Mouse (Mus musculus): Measurements from ENCODE around the gene Arpp21. TPM values are rescaled to one million over a fixed set of nuclear protein-coding genes. Genes with fewer than 3 reads are reported as not detected.

Gene Arpp21
- polyA plus RNA-seq, 1 experiment from 2014 or later, result 4.7 TPM

- Histone ChIP-seq H3K27ac (replicated peaks; ENCODE audit: low read depth, low read length) (no peak overlapping the region), H3K9ac (ENCODE audit: low read length) (no peak overlapping the region), H3K27me3 (ENCODE audit: control insufficient read depth, insufficient read depth, low read length) (no peaks in the 10 kb centered on the region), H3K4me3 (ENCODE audit: low read depth, low read length) (no peak overlapping the region), H3K9me3 (ENCODE audit: control insufficient read depth, low read length) (no peaks in the 10 kb centered on the region), H3K4me1 (ENCODE audit: control insufficient read depth, insufficient read depth, low read length) (no peaks in the 10 kb centered on the region), H3K36me3 (ENCODE audit: control insufficient read depth, insufficient read depth, low read length) (no peaks in the 10 kb centered on the region), H3K4me2 (ENCODE audit: low read depth, severe bottlenecking) (no peak overlapping the region)
- DNase-seq (ENCODE audit: low spot score), result no peak
- no peak for ATAC-seq (ENCODE audit: insufficient number of reproducible peaks, low FRiP score, low TSS enrichment, low read depth)
- 57% methylated on average over 1 of the region's 1 CpGs for WGBS
Measured at GRCm38 (mm10) chr9:112226511-112226910, 9.2 kb downstream of the Arpp21 start.

- ATAC-seq (ENCODE audit: insufficient number of reproducible peaks, low FRiP score, low TSS enrichment, low read depth) (no peak), DNase-seq (ENCODE audit: low spot score) (no peak)
- Histone ChIP-seq H3K36me3 (ENCODE audit: control insufficient read depth, insufficient read depth, low read length) (no peaks in the 10 kb centered on the region), H3K4me3 (ENCODE audit: low read depth, low read length) (no peak overlapping the region), H3K27ac (replicated peaks; ENCODE audit: low read depth, low read length) (no peak overlapping the region), H3K4me1 (ENCODE audit: control insufficient read depth, insufficient read depth, low read length) (no peaks in the 10 kb centered on the region), H3K9me3 (ENCODE audit: control insufficient read depth, low read length) (no peaks in the 10 kb centered on the region), H3K4me2 (ENCODE audit: low read depth, severe bottlenecking) (no peak overlapping the region), H3K27me3 (ENCODE audit: control insufficient read depth, insufficient read depth, low read length) (no peaks in the 10 kb centered on the region), H3K9ac (ENCODE audit: low read length) (no peak overlapping the region)
- 85% methylated on average over 2 of the region's 2 CpGs for whole genome bisulfite sequencing
Measured at GRCm38 (mm10) chr9:112225046-112225445, 10.7 kb downstream of the Arpp21 start.

GRCm38 (mm10) chr9:112219372-112219771 lies 16.4 kb downstream of the Arpp21 start:
- 93% methylated on average over 8 of the region's 8 CpGs for WGBS

GRCm38 (mm10) chr9:112218237-112218636 lies 17.5 kb downstream of the Arpp21 start:
- H3K27me3 ChIP-seq (ENCODE audit: control insufficient read depth, insufficient read depth, low read length), result no peaks in the 10 kb centered on the region
- H3K36me3 ChIP-seq (ENCODE audit: control insufficient read depth, insufficient read depth, low read length), result no peaks in the 10 kb centered on the region
- no peak overlapping the region for H3K4me2 ChIP-seq (ENCODE audit: low read depth, severe bottlenecking)
- H3K9ac ChIP-seq (ENCODE audit: low read length), result no peak overlapping the region
- H3K27ac ChIP-seq (replicated peaks; ENCODE audit: low read depth, low read length), result no peak overlapping the region
- no peak for DNase-seq (ENCODE audit: low spot score)
- no peaks in the 10 kb centered on the region for H3K9me3 ChIP-seq (ENCODE audit: control insufficient read depth, low read length)
- no peak overlapping the region for H3K4me3 ChIP-seq (ENCODE audit: low read depth, low read length)
- no peaks in the 10 kb centered on the region for H3K4me1 ChIP-seq (ENCODE audit: control insufficient read depth, insufficient read depth, low read length)
- no peak for ATAC-seq (ENCODE audit: insufficient number of reproducible peaks, low FRiP score, low TSS enrichment, low read depth)
- 78% methylated on average over 3 of the region's 3 CpGs for WGBS

More at GRCm38 (mm10) chr9:112219372-112219771, 16.4 kb downstream of the Arpp21 start:
- Histone ChIP-seq H3K9me3 (ENCODE audit: control insufficient read depth, low read length) (no peaks in the 10 kb centered on the region), H3K27me3 (ENCODE audit: control insufficient read depth, insufficient read depth, low read length) (no peaks in the 10 kb centered on the region), H3K27ac (replicated peaks; ENCODE audit: low read depth, low read length) (no peak overlapping the region), H3K4me1 (ENCODE audit: control insufficient read depth, insufficient read depth, low read length) (no peaks in the 10 kb centered on the region), H3K4me2 (ENCODE audit: low read depth, severe bottlenecking) (no peak overlapping the region), H3K9ac (ENCODE audit: low read length) (no peak overlapping the region), H3K36me3 (ENCODE audit: control insufficient read depth, insufficient read depth, low read length) (no peaks in the 10 kb centered on the region), H3K4me3 (ENCODE audit: low read depth, low read length) (no peak overlapping the region)
- no peak for ATAC-seq (ENCODE audit: insufficient number of reproducible peaks, low FRiP score, low TSS enrichment, low read depth)
- DNase-seq (ENCODE audit: low spot score), result no peak

GRCm38 (mm10) chr9:112217161-112217560 lies 18.6 kb downstream of the Arpp21 start:
- Histone ChIP-seq H3K36me3 (ENCODE audit: control insufficient read depth, insufficient read depth, low read length) (no peaks in the 10 kb centered on the region), H3K4me1 (ENCODE audit: control insufficient read depth, insufficient read depth, low read length) (no peaks in the 10 kb centered on the region), H3K9me3 (ENCODE audit: control insufficient read depth, low read length) (no peaks in the 10 kb centered on the region), H3K4me3 (ENCODE audit: low read depth, low read length) (no peak overlapping the region), H3K4me2 (ENCODE audit: low read depth, severe bottlenecking) (no peak overlapping the region), H3K27me3 (ENCODE audit: control insufficient read depth, insufficient read depth, low read length) (no peaks in the 10 kb centered on the region), H3K9ac (ENCODE audit: low read length) (no peak overlapping the region), H3K27ac (replicated peaks; ENCODE audit: low read depth, low read length) (no peak overlapping the region)
- DNase-seq (ENCODE audit: low spot score), result no peak
- ATAC-seq (ENCODE audit: insufficient number of reproducible peaks, low FRiP score, low TSS enrichment, low read depth), result no peak
- 78% methylated on average over 4 of the region's 4 CpGs for WGBS

- H3K4me1 ChIP-seq (ENCODE audit: control insufficient read depth, insufficient read depth, low read length), result no peaks in the 10 kb centered on the region
- H3K4me2 ChIP-seq (ENCODE audit: low read depth, severe bottlenecking), result no peak overlapping the region
- H3K27me3 ChIP-seq (ENCODE audit: control insufficient read depth, insufficient read depth, low read length), result no peaks in the 10 kb centered on the region
- H3K36me3 ChIP-seq (ENCODE audit: control insufficient read depth, insufficient read depth, low read length), result no peaks in the 10 kb centered on the region
- ATAC-seq (ENCODE audit: insufficient number of reproducible peaks, low FRiP score, low TSS enrichment, low read depth) (peak; percentile 11; the same call in 1 of the 2 replicates), DNase-seq (ENCODE audit: low spot score) (no peak)
- H3K27ac ChIP-seq (replicated peaks; ENCODE audit: low read depth, low read length), result no peak overlapping the region
- H3K9ac ChIP-seq (ENCODE audit: low read length), result no peak overlapping the region
- 28% methylated on average over 10 of the region's 10 CpGs for WGBS
- H3K9me3 ChIP-seq (ENCODE audit: control insufficient read depth, low read length), result no peaks in the 10 kb centered on the region
- no peak overlapping the region for H3K4me3 ChIP-seq (ENCODE audit: low read depth, low read length)
Measured at GRCm38 (mm10) chr9:112215030-112215806, 20.5 kb downstream of the Arpp21 start.

- Histone ChIP-seq H3K27ac (replicated peaks; ENCODE audit: low read depth, low read length) (no peak overlapping the region), H3K27me3 (ENCODE audit: control insufficient read depth, insufficient read depth, low read length) (no peaks in the 10 kb centered on the region), H3K4me1 (ENCODE audit: control insufficient read depth, insufficient read depth, low read length) (no peaks in the 10 kb centered on the region), H3K9ac (ENCODE audit: low read length) (no peak overlapping the region), H3K36me3 (ENCODE audit: control insufficient read depth, insufficient read depth, low read length) (no peaks in the 10 kb centered on the region), H3K4me3 (ENCODE audit: low read depth, low read length) (no peak overlapping the region), H3K4me2 (ENCODE audit: low read depth, severe bottlenecking) (no peak overlapping the region), H3K9me3 (ENCODE audit: control insufficient read depth, low read length) (no peaks in the 10 kb centered on the region)
- DNase-seq (ENCODE audit: low spot score) (no peak), ATAC-seq (ENCODE audit: insufficient number of reproducible peaks, low FRiP score, low TSS enrichment, low read depth) (0 out of 2 replicates have a peak, but pooled peaks have one; percentile 10)
- WGBS, result 45% methylated on average over 10 of the region's 10 CpGs
Measured at GRCm38 (mm10) chr9:112213411-112214255, 22.1 kb downstream of the Arpp21 start.

- H3K36me3 ChIP-seq (ENCODE audit: control insufficient read depth, insufficient read depth, low read length), result no peaks in the 10 kb centered on the region
- H3K9ac ChIP-seq (ENCODE audit: low read length), result no peak overlapping the region
- no peak overlapping the region for H3K27ac ChIP-seq (replicated peaks; ENCODE audit: low read depth, low read length)
- ATAC-seq (ENCODE audit: insufficient number of reproducible peaks, low FRiP score, low TSS enrichment, low read depth) (no peak), DNase-seq (ENCODE audit: low spot score) (no peak)
- H3K4me2 ChIP-seq (ENCODE audit: low read depth, severe bottlenecking), result no peak overlapping the region
- H3K9me3 ChIP-seq (ENCODE audit: control insufficient read depth, low read length), result no peaks in the 10 kb centered on the region
- H3K27me3 ChIP-seq (ENCODE audit: control insufficient read depth, insufficient read depth, low read length), result no peaks in the 10 kb centered on the region
- H3K4me3 ChIP-seq (ENCODE audit: low read depth, low read length), result no peak overlapping the region
- WGBS, result 66% methylated on average over 3 of the region's 3 CpGs
- no peaks in the 10 kb centered on the region for H3K4me1 ChIP-seq (ENCODE audit: control insufficient read depth, insufficient read depth, low read length)
Measured at GRCm38 (mm10) chr9:112209803-112210202, 25.9 kb downstream of the Arpp21 start.
